Mouse (Mus musculus): ENCODE data around the gene Slc25a4. TPM values are rescaled to one million over a fixed set of nuclear protein-coding genes. Genes with fewer than 3 reads are reported as not detected.
"Not testable (repeated sequence)": the region's sequence is repeated elsewhere in the genome, so short reads cannot be mapped to it uniquely, and the experiment has no call there.

Gene Slc25a4
- polyA plus RNA-seq (2012; rRNA removed): 537 and 579 TPM in 2 replicates

- DNase-seq (ENCODE audit: low spot score): peak; percentile 98
These were observed at the start of gene Slc25a4 for GRCm38 (mm10) chr8:46210404-46211315. TSS of gene Slc25a4 (minus strand) at chr8:46211284.

GRCm38 (mm10) chr8:46257921-46258682 is 47.0 kb upstream of the Slc25a4 start:
- no peak for DNase-seq (ENCODE audit: low spot score)

- DNase-seq (ENCODE audit: low spot score): no peak
These were observed 41.4 kb upstream of the Slc25a4 start for GRCm38 (mm10) chr8:46252456-46252855.

GRCm38 (mm10) chr8:46251561-46251960 is 40.5 kb upstream of the Slc25a4 start:
- DNase-seq (ENCODE audit: low spot score): no peak

GRCm38 (mm10) chr8:46246346-46246745 is 35.3 kb upstream of the Slc25a4 start:
- DNase-seq (ENCODE audit: low spot score): no peak

GRCm38 (mm10) chr8:46242946-46243345 is 31.9 kb upstream of the Slc25a4 start:
- no peak for DNase-seq (ENCODE audit: low spot score)

GRCm38 (mm10) chr8:46241568-46242374 is 30.7 kb upstream of the Slc25a4 start:
- DNase-seq (ENCODE audit: low spot score): peak; percentile 35

GRCm38 (mm10) chr8:46236441-46237223 is 25.5 kb upstream of the Slc25a4 start:
- DNase-seq (ENCODE audit: low spot score): no peak

GRCm38 (mm10) chr8:46234736-46235135 is 23.7 kb upstream of the Slc25a4 start:
- no peak for DNase-seq (ENCODE audit: low spot score)

- no peak for DNase-seq (ENCODE audit: low spot score)
These were observed 21.7 kb upstream of the Slc25a4 start for GRCm38 (mm10) chr8:46232798-46233197.

- not testable (repeated sequence) for DNase-seq (ENCODE audit: low spot score)
These were observed 20.9 kb upstream of the Slc25a4 start for GRCm38 (mm10) chr8:46231968-46232367.

- DNase-seq (ENCODE audit: low spot score): no peak
These were observed 15.5 kb upstream of the Slc25a4 start for GRCm38 (mm10) chr8:46226622-46227021.

GRCm38 (mm10) chr8:46225501-46225900 is 14.4 kb upstream of the Slc25a4 start:
- DNase-seq (ENCODE audit: low spot score): no peak

GRCm38 (mm10) chr8:46220566-46220965 is 9.5 kb upstream of the Slc25a4 start:
- no peak for DNase-seq (ENCODE audit: low spot score)

- no peak for DNase-seq (ENCODE audit: low spot score)
These were observed 5.8 kb upstream of the Slc25a4 start for GRCm38 (mm10) chr8:46216838-46217237.

GRCm38 (mm10) chr8:46213971-46214480 is 2.9 kb upstream of the Slc25a4 start:
- no peak for DNase-seq (ENCODE audit: low spot score)

- no peak for DNase-seq (ENCODE audit: low spot score)
These were observed 1.1 kb upstream of the Slc25a4 start for GRCm38 (mm10) chr8:46212194-46212593.

- no peak for DNase-seq (ENCODE audit: low spot score)
These were observed 557 bp upstream of the Slc25a4 start for GRCm38 (mm10) chr8:46211611-46212071.

GRCm38 (mm10) chr8:46209057-46209456 is 2.0 kb downstream of the Slc25a4 start:
- no peak for DNase-seq (ENCODE audit: low spot score)

- no peak for DNase-seq (ENCODE audit: low spot score)
These were observed 2.7 kb downstream of the Slc25a4 start for GRCm38 (mm10) chr8:46208354-46208753.

- no peak for DNase-seq (ENCODE audit: low spot score)
These were observed 5.0 kb downstream of the Slc25a4 start for GRCm38 (mm10) chr8:46206107-46206506.

Measured in urinary bladder, adult 2 months (tissue).